Mouse (Mus musculus) liver, adult 2 months (tissue): ENCODE results near the gene Wnt2.

Experiments
- CTCF ChIP-seq: fragments of 200-500 bp; IDR thresholded peaks from 2 replicates; pipeline ENCODE4 v1.5.1; 2011; ENCODE audit warnings: low read depth, low read length, control low read depth
- POLR2A ChIP-seq: fragments of 200-500 bp; IDR thresholded peaks from 2 replicates; pipeline ENCODE4 v1.6.1; 2011; ENCODE audit warnings: low read length, control low read depth; ENCODE audit not compliant: insufficient read depth; ENCODE audit errors: extremely low read depth

- TF ChIP-seq CTCF = no peak
- no peak for TF ChIP-seq POLR2A
These were observed 23.0 kb downstream of the Wnt2 start for GRCm38 (mm10) chr6:18007356-18007755.
